Mouse (Mus musculus) limb, embryonic 14.5 days (tissue): ENCODE results near the gene Ttyh2. TPM values are rescaled to one million over a fixed set of nuclear protein-coding genes. Genes with fewer than 3 reads are reported as not detected.
A peak's percentile ranks its signal among the peaks of the same experiment; 100 is the strongest.

Experiments used
- ATAC-seq: fragments of 200-750 bp; cut with Nextera tagmentation; 2 replicates; pipeline ENCODE4 v1.8.0; 2017; ENCODE audit warnings: low read depth, moderate number of reproducible peaks, moderate TSS enrichment; ENCODE audit not compliant: low FRiP score
- DNase-seq: peaks from one replicate; pipeline ENCODE4 v3.0.0-alpha.2; 2015; ENCODE audit warnings: low spot score
- H3K27ac ChIP-seq: fragments of 300-500 bp; sonication (generic); replicated peaks from 2 replicates; pipeline ENCODE4 v1.5.1; 2014; ENCODE audit warnings: low read depth, mild to moderate bottlenecking, low read length, moderate library complexity, mixed read lengths
- H3K27me3 ChIP-seq: fragments of 300-500 bp; sonication (generic); 2 replicates; pipeline ENCODE4 v1.6.1; 2014; ENCODE audit warnings: low read length, mixed read lengths; ENCODE audit not compliant: control insufficient read depth, insufficient read depth
- H3K36me3 ChIP-seq: fragments of 300-500 bp; sonication (generic); 2 replicates; pipeline ENCODE4 v1.6.1; 2014; ENCODE audit warnings: mild to moderate bottlenecking, low read length, moderate library complexity, mixed read lengths; ENCODE audit not compliant: control insufficient read depth, insufficient read depth
- H3K4me1 ChIP-seq: fragments of 300-500 bp; sonication (generic); 2 replicates; pipeline ENCODE4 v1.6.1; 2014; ENCODE audit warnings: antibody characterized with exemption, low read length, mixed read lengths; ENCODE audit not compliant: control insufficient read depth, insufficient read depth
- H3K4me2 ChIP-seq: fragments of 300-500 bp; sonication (generic); replicated peaks from 2 replicates; pipeline ENCODE4 v1.6.1; 2014; ENCODE audit warnings: low read depth, mild to moderate bottlenecking, low read length, moderate library complexity; ENCODE audit not compliant: severe bottlenecking
- H3K4me3 ChIP-seq: fragments of 300-500 bp; sonication (generic); replicated peaks from 2 replicates; pipeline ENCODE4 v1.5.1; 2014; ENCODE audit warnings: low read length
- H3K9ac ChIP-seq: fragments of 300-500 bp; sonication (generic); 2 replicates; pipeline ENCODE4 v1.6.1; 2014; ENCODE audit warnings: mild to moderate bottlenecking, low read depth, low read length, moderate library complexity; ENCODE audit not compliant: severe bottlenecking
- H3K9me3 ChIP-seq: fragments of 300-500 bp; sonication (generic); 2 replicates; pipeline ENCODE4 v1.6.1; 2016; ENCODE audit warnings: low read length; ENCODE audit not compliant: control insufficient read depth
- POLR2A ChIP-seq: fragments of 200-500 bp; IDR thresholded peaks from 2 replicates; pipeline ENCODE4 v1.8.0; 2012; ENCODE audit warnings: inconsistent platforms, mild to moderate bottlenecking, moderate library complexity, borderline replicate concordance; ENCODE audit not compliant: insufficient read depth, insufficient read length; ENCODE audit errors: extremely low read depth
- WGBS: fragments of 180-500 bp; shearing (Covaris S2); extraction: QIAGEN DNeasy Blood & Tissue Kit; methylation state at CpG from one replicate; pipeline ENCODE4 v1.1.7; 2014; 5-methylcytosine and 5-hydroxymethylcytosine counted together
- polyA plus RNA-seq, 2 experiments: library from polyadenylated mRNA; depleted of rRNA in 1 of 2; stranded (reverse) in 1 of 2; unstranded in 1 of 2; fragments of >200 nt; fragmentation: Nextera tagmentation in 1 of 2; extraction: Ambion mirVana in 1 of 2; gene quantifications; 2 replicates each; pipeline versions ENCODE4 v1.2.1 to v1.2.3; 2012 to 2014

Gene Ttyh2
- polyA plus RNA-seq, 2 experiments = 16.9 to 25.9 TPM

DNA sequence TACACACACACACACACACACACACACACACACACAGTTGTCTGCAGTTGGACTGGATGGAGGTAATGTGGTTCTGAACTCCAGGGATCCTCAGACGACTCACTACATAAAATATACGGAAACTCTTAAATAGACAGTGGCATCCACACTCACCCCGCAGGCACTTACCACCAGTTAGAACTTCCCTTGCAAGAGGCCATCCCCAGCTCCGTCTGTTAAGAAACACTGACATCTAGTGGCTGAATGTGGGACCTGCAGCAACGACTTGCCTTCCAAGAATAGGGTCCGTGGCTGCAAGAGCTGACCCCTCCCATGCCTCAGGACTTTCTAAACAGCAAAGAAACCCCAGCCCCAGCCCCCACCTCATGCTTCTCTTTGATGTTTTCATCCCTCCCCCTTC is 38.9 kb upstream of the Ttyh2 start:
- no peak for TF ChIP-seq POLR2A
- peaks cover 10% of the 10 kb centered on the region; the same call in 1 of the 2 replicates for H3K4me1 ChIP-seq
- DNase-seq (peak; percentile 87), ATAC-seq (peak; percentile 67; the same call in 1 of the 2 replicates)
- H3K9me3 ChIP-seq = no peaks in the 10 kb centered on the region
- WGBS = 1% methylated on average over 6 of the region's 6 CpGs
- no peak overlapping the region for H3K27ac ChIP-seq
- H3K9ac ChIP-seq = no peak overlapping the region
- H3K27me3 ChIP-seq = peaks cover 4% of the 10 kb centered on the region; the same call in 1 of the 2 replicates
- H3K4me3 ChIP-seq = no peak overlapping the region
- H3K36me3 ChIP-seq = no peaks in the 10 kb centered on the region
- H3K4me2 ChIP-seq = peak overlapping the region; percentile 24

DNA sequence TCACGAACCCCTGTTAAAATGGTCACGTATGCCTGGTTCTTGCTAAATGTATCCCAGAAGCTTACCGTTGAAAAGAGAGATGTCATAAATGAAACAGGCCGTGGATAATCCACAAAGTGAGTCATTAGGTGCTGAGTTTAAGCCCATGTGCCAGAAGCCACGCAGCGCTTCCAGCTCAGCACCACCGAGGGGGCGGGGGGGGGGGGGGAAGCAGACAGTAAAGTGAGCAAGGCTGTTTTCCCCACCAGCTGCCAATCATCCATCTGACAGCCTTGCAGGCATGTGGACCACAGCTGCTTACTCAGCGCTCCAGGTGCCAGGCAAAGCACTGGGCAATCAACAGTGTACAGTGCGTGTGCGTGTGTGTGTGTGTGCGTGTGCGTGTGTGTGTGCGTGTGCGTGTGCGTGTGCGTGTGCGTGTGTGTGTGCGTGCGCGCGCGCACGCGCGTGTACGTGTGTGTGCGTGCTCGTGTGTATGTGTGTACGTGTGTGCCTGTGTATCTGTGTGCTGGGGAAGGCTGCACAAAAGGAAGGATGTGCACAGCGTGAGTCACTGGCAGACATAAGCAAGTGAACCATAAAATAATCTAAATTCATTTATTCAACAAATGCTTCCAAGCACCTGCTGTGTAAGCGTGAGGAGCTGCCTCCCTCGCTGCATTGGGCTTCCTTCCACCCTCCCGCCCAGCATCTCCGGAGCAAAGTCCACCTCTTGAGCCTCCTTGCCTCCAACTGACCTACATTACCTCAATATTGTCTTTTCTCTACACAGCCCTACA is 38.3 kb upstream of the Ttyh2 start:
- Histone ChIP-seq H3K4me3 (no peak overlapping the region), H3K9me3 (no peaks in the 10 kb centered on the region), H3K4me2 (peak overlapping the region; percentile 24), H3K9ac (no peak overlapping the region), H3K4me1 (peaks cover 10% of the 10 kb centered on the region; the same call in 1 of the 2 replicates), H3K36me3 (no peaks in the 10 kb centered on the region), H3K27me3 (peaks cover 4% of the 10 kb centered on the region; the same call in 1 of the 2 replicates), H3K27ac (no peak overlapping the region)
- ATAC-seq (peak; percentile 44; the same call in 1 of the 2 replicates), DNase-seq (no peak)
- no peak for TF ChIP-seq POLR2A
- 56% methylated on average over 33 of the region's 35 CpGs for WGBS

DNA sequence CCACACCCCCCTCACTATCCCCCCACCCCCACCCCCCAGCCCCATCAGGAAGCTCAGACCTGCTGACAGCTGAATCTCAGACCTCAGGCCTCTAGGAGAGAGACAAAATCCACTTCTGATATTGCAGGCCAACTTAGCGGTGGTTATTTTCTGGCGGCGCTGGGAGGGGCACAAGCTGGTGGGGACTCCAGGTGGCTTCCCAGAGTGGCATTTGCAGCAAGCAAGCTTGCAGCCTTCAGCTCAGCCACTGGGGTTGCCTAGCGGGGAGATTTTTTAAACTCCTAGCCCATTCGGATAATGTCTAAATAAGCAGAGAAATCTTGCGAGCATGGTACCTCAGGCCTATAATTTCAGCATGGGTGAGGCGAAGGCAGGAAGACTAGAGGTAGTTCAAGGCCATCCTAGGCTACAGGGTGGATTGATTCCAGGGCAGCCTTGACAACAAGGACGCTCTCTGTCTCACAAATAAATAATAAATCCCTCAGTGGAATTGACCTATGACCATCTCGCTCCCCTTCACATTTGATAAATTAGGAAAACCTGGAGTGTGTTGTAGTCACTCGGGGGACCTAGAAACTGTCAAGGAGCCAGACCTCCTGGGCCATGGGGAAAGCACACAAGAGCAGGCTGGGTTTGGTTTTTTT is 36.5 kb upstream of the Ttyh2 start:
- WGBS = 45% methylated on average over 10 of the region's 10 CpGs
- DNase-seq = no peak
- Histone ChIP-seq H3K27me3 (peaks cover 4% of the 10 kb centered on the region; the same call in 1 of the 2 replicates), H3K9ac (no peak overlapping the region), H3K4me3 (no peak overlapping the region), H3K4me1 (peaks cover 10% of the 10 kb centered on the region; the same call in 1 of the 2 replicates), H3K36me3 (no peaks in the 10 kb centered on the region), H3K4me2 (no peak overlapping the region), H3K27ac (no peak overlapping the region), H3K9me3 (no peaks in the 10 kb centered on the region)
- no peak for ATAC-seq
- no peak for TF ChIP-seq POLR2A

DNA sequence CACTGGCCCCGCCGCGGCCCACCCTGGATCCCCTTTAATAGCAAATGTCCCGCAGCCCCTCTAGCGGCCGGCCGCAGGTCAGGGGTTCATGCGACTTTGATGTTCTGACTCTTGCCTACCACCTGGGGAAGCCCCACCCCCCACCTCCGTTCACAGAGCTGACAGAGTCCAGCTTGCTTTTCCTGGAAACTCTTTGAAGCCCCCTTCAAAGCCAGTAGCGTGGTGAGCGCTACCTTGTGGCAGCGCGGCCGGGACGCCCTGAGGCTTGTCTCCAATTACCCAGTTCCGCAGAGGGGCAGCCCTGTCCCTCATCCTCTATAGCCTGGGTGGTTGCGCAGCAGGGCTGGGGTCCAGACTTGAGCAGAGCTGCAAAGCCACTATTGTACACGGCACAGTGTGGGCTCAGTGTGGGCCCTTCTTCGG is 35.5 kb upstream of the Ttyh2 start:
- 3% methylated on average over 19 of the region's 19 CpGs for WGBS
- no peak for TF ChIP-seq POLR2A
- Histone ChIP-seq H3K4me3 (no peak overlapping the region), H3K9me3 (no peaks in the 10 kb centered on the region), H3K36me3 (no peaks in the 10 kb centered on the region), H3K27me3 (peaks cover 4% of the 10 kb centered on the region; the same call in 1 of the 2 replicates), H3K9ac (no peak overlapping the region), H3K4me2 (peak overlapping the region; percentile 16; the same call in 1 of the 2 replicates), H3K4me1 (peaks cover 10% of the 10 kb centered on the region; the same call in 1 of the 2 replicates), H3K27ac (no peak overlapping the region)
- no peak for DNase-seq
- no peak for ATAC-seq

DNA sequence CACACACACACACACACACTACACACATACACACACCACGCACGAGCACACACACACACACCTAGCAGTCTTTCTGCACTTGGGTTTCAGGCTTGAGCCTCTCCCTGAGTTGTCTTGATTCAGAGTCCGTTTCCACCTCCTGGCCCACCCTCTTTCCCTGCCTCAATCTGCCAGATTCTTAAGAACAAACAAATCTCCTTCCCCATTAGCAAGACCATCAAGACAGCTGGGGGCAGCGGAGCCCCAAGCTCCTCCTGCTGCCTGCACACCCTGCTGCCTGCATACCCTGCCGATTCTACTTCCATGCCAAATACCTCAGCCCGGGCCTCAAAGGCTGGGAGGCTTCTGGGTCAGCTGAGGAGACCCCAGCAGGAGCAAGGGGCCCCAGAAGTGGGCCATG is 34.6 kb upstream of the Ttyh2 start:
- ATAC-seq (no peak), DNase-seq (no peak)
- TF ChIP-seq POLR2A = no peak
- Histone ChIP-seq H3K36me3 (no peaks in the 10 kb centered on the region), H3K9ac (0 out of 2 replicates have a peak overlapping the region, but pooled peaks have one; percentile 14), H3K27ac (no peak overlapping the region), H3K27me3 (peaks cover 4% of the 10 kb centered on the region; the same call in 1 of the 2 replicates), H3K4me2 (no peak overlapping the region), H3K4me1 (peaks cover 10% of the 10 kb centered on the region; the same call in 1 of the 2 replicates), H3K4me3 (no peak overlapping the region), H3K9me3 (no peaks in the 10 kb centered on the region)
- 45% methylated on average over 6 of the region's 6 CpGs for WGBS
